Mouse (Mus musculus) C2C12 (cell line): ENCODE results near the gene Abcc12.

Source experiments
- CEBPB ChIP-seq: IDR thresholded peaks from one replicate; pipeline ENCODE4 v1.6.1; 2011; ENCODE audit warnings: low read depth, mild to moderate bottlenecking, control low read depth, moderate library complexity
- CTCF ChIP-seq: IDR thresholded peaks from one replicate; pipeline ENCODE4 v1.5.1; 2011; ENCODE audit not compliant: control insufficient read depth, insufficient read depth, insufficient read length
- FOSL1 ChIP-seq: IDR thresholded peaks from one replicate; pipeline ENCODE4 v1.8.0; 2011; ENCODE audit warnings: mild to moderate bottlenecking, low read length; ENCODE audit not compliant: poor library complexity, insufficient read depth, severe bottlenecking
- MAX ChIP-seq: IDR thresholded peaks from one replicate; pipeline ENCODE4 v1.6.1; 2011; ENCODE audit warnings: mild to moderate bottlenecking, control low read depth
- MYOD1 ChIP-seq: IDR thresholded peaks from one replicate; pipeline ENCODE4 v1.6.1; 2011; ENCODE audit warnings: low read depth; ENCODE audit not compliant: control insufficient read depth, insufficient read length
- MYOG ChIP-seq: IDR thresholded peaks from one replicate; pipeline ENCODE4 v1.6.1; 2011; ENCODE audit not compliant: control insufficient read depth, insufficient read length; ENCODE audit errors: extremely low read depth
- USF1 ChIP-seq: IDR thresholded peaks from one replicate; pipeline ENCODE4 v1.6.1; 2011; ENCODE audit warnings: low read depth, mild to moderate bottlenecking, control low read depth, moderate library complexity

DNA sequence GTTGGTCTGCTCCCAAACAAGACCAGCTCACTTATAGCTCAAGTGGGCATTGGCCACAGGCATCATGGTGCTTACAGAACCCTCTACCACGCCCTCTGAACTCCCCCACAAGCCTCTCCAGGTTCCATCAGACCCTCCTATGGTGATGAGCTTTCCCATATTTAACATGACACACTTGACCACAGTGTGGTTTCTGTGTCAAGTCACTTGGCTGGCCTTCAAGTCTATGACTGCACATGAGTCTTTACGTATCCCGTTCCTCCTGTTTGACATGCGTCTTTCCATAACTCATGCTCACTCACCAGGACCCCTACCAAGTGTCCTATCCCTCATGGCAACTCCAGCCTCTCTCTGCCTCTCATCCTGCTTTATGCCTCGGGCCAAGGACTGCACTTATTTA lies 15.2 kb upstream of the Abcc12 start:
- TF ChIP-seq CTCF (no peak), MYOD1 (no peak), MAX (no peak), USF1 (no peak), MYOG (no peak), FOSL1 (no peak), CEBPB (no peak)
